Mouse (Mus musculus) thymus, adult 2 months (tissue): Measurements from ENCODE around the gene Caln1.

ENCODE experiments used
- CTCF ChIP-seq: fragments of 200-500 bp; IDR thresholded peaks from 2 replicates; pipeline ENCODE4 v1.5.1; 2012; ENCODE audit warnings: mild to moderate bottlenecking, control low read depth, low read length, moderate library complexity, borderline replicate concordance; ENCODE audit not compliant: control insufficient read depth, poor library complexity, insufficient read depth; ENCODE audit errors: extremely low read depth
- POLR2A ChIP-seq: fragments of 200-500 bp; IDR thresholded peaks from 2 replicates; pipeline ENCODE4 v1.6.1; 2012; ENCODE audit warnings: mild to moderate bottlenecking, low read length, control low read depth, moderate library complexity; ENCODE audit not compliant: control insufficient read depth, poor library complexity, insufficient read depth; ENCODE audit errors: extremely low read depth

- no peak for TF ChIP-seq CTCF
- TF ChIP-seq POLR2A: no peak
Measured at GRCm38 (mm10) chr5:130848562-130848961, 479.3 kb downstream of the Caln1 start.
